Mouse (Mus musculus) c-Kit-positive CD71-positive TER-119-negative erythroid progenitor cells, embryonic 14.5 days (primary cell): Measurements from ENCODE around the gene Ifit3.
"Not testable (repeated sequence)": the region's sequence is repeated elsewhere in the genome, so short reads cannot be mapped to it uniquely, and the experiment has no call there.

Experiments used
- DNase-seq: peaks from one replicate; pipeline ENCODE4 v3.0.0-alpha.2; 2013; ENCODE audit warnings: low read depth

The Ifit3 gene

DNA sequence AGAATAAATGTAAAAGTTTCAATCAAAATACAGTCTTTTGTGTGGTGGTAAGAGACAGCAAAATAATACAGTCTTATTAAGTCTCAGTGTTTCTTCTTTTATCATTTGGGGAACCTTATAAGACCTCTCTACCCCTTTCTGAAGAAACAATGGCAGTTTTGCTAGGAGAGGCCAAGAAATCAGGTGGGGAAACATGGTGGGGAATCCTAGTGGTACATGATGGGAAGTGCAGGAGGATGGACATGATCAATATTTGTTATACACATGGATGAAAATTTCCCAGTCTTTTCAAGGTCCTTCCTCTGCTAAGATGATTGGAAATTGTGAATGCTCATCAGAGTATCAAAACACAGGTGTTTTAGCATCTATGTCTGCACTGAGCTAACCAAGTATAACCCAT, 5.6 kb downstream of the Ifit3 start:
- no peak for DNase-seq

- DNase-seq = no peak
Observed at GRCm38 (mm10) chr19:34593456-34593855, 10.1 kb downstream of the Ifit3 start.

- not testable (repeated sequence) for DNase-seq
Observed at GRCm38 (mm10) chr19:34594523-34594922, 11.2 kb downstream of the Ifit3 start.

DNA sequence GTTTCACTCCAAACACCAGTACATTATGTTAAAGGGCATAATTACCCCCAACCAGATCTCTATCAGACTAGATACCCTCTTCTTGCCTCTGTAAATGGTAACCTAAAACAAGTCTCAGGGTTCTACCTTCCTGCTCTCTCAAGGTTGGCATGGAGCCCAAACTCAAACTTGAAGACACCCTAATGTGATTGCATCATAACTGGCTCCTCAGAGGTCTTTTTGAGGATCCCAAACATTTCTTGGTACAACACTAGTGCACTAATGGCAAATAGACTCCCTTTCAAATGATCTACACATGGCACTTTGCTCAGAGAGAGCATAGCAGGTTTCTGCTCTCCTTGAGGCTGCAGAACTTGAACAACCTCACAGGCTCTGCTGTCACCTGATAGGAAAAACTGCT, 13.5 kb downstream of the Ifit3 start:
- no peak for DNase-seq

- no peak for DNase-seq
Observed at GRCm38 (mm10) chr19:34598341-34598740, 15.0 kb downstream of the Ifit3 start.

- DNase-seq = not testable (repeated sequence)
Observed at GRCm38 (mm10) chr19:34599250-34599649, 15.9 kb downstream of the Ifit3 start.

- DNase-seq = not testable (repeated sequence)
Observed at GRCm38 (mm10) chr19:34601888-34602287, 18.6 kb downstream of the Ifit3 start, which contains the start of gene Ifit1bl1. Ifit1bl1 (minus strand) TSS chr19:34601956.

DNA sequence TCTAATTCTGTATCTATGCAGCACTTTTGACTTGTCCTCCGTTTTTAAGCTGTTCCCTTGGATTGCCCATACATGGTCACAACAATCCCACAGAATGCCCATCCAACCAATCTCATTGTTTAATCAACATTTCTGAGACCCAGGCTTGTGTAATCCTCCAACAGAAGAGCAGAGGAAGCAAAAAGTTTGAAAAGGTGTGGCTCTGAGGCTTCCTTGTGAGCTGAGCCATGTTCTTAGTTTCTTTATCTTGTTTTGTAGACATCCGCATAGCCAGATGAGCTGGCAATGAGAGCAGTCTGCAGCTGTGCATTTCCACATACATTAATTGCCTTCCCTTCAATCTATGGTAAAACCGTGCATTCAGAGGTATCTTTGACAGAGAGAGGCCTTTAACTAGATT, 22.1 kb downstream of the Ifit3 start:
- no peak for DNase-seq

DNA sequence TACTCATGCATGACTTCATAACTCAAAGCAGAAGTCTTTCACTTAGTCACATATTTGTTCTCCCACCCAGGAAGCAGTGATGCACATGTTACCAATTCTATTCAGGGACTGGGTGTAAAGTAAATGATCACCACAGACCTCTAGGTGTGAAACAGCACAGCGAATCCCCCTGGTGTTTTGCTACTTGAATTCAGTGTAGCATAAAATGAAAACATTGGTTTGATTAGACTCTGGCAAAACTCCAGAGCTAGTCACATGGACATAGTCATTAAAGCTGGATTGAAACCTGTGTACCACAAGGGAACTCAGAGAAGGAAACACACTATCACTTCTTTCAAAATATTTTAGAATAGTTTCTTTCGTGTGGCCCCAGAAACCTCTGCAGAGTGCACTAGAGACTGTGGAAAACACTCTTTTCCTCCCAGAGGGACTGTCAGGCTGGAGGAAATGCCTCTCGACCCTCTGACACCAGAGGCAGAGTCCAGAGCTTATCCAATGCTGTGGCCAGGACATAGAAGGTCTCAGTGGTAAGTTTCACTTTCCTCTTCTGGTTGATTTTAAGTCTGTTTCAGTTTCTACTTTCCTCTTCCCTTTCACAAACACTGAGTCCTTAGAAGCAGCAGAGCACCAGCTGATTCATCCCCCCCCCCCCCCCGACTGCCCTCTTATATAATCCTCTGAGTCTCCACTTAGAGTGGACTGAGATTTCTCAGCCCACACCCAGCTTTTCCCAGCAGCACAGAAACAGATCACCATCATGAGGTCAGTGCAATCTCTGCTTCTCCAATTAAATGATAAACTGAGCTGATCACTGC, 24.1 kb downstream of the Ifit3 start, which contains the start of gene Ifit3b:
Gene Ifit3b, plus strand, starts transcription at position 734 of the 815 bp plus-strand sequence.
- DNase-seq = not testable (repeated sequence)

GRCm38 (mm10) chr19:34610118-34610517, 26.8 kb downstream of the Ifit3 start:
- DNase-seq = not testable (repeated sequence)

GRCm38 (mm10) chr19:34612243-34613001, 29.1 kb downstream of the Ifit3 start:
- not testable (repeated sequence) for DNase-seq

- DNase-seq = no peak
Observed at GRCm38 (mm10) chr19:34620871-34621270, 37.5 kb downstream of the Ifit3 start.

GRCm38 (mm10) chr19:34623781-34624180, 40.5 kb downstream of the Ifit3 start:
- no peak for DNase-seq

DNA sequence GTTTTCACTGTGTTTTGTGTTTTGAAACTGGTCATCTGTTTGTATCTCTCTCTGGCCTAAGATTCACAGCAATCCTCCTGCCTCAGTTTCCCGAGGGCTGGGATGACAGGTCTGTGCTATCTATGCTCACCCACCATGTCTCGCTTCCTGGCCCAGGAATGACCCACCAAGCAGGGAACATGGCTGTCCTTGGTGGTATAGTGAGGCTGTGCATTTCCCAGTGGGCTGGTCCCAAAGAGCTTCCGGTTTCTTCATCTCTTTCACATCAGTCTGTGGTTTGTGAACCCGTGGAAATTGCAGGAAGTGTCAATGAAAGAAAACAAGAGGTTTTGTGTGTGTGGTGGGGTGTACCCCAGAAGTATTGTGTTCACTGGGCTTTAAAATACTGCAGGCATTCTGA, 41.3 kb downstream of the Ifit3 start:
- no peak for DNase-seq

GRCm38 (mm10) chr19:34627496-34627895, 44.2 kb downstream of the Ifit3 start:
- no peak for DNase-seq

- no peak for DNase-seq
Observed at GRCm38 (mm10) chr19:34631487-34631886, 48.2 kb downstream of the Ifit3 start.

DNA sequence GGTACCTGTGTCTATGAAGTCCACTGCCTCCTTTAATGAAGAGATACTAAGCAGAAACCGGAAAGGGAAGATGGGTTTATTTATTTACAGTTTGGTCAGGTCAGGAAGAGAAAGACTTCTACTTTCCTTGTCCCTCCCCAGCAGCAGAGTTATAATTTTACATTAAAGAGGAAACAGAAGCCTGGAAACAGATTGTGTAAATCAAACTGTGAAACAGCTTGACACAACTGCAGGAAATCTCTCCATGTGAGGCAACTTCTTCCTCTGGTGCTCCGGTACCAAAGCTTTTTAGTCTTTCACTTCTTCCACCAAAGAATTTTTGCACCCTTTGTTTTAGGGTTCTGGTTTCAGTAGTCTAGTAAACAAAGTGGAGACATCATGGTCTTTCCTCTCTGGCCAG, 50.2 kb downstream of the Ifit3 start:
- no peak for DNase-seq

GRCm38 (mm10) chr19:34636933-34637557, 53.7 kb downstream of the Ifit3 start:
- peak; percentile 14 for DNase-seq
